Mouse (Mus musculus): ENCODE data around the gene Fry.

DNA sequence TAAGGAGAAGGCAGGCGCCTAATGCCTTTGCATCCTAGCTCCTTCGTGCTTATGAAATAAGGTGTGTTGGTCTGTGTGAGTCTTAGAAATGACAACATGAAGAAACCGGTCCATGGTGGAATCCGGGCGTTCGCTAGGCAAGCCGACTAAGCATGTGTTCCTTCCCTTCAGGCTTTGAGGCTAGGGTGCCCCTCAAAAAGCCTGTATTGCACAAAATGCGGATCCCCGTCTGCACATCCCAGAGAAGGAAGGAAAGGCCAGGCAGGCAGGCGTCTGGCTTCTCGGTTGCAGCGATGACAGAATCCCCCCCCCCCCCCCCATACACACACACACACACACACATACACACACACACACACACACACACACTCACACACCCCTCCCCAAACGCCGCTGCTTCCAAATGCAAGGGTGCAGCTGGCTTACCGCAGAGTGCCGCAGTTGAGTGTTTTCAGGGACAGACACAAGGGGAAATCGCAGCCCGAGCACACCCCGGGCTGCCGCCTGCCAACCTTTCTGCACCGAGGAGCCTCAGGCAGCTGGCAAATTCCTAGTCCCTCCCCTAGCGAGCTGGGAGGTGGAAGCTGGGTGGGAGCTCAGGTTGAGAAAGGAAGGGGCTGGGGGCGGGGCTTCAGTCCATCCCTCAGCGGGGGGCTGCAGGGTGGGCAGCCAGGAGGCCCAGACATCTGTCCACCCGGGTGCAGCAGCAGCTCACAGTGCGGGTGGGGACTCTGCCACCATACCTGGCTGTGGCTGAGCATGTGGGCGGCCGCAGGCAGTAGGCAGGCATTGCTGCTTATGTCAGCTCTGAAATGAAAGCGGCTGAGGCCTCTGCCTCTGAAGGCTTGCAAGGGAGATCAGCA is 141.0 kb downstream of the Fry start:
- TF ChIP-seq CTCF (IDR thresholded peaks at IDR 0.05; ENCODE audit: extremely low read depth, insufficient read length, insufficient replicate concordance, low read depth, low read length) (no peak), POLR2A (IDR thresholded peaks at IDR 0.05; ENCODE audit: low read depth, low read length) (no peak)
